Mouse (Mus musculus) forebrain, embryonic 14.5 days (tissue): ENCODE results near the gene Fads3. TPM values are rescaled to one million over a fixed set of nuclear protein-coding genes. Genes with fewer than 3 reads are reported as not detected.

Experiments
- ATAC-seq: fragments of 200-750 bp; cut with Nextera tagmentation; 2 replicates; pipeline ENCODE4 v1.8.0; 2017; ENCODE audit warnings: mild to moderate bottlenecking, moderate library complexity
- DNase-seq: peaks from one replicate; pipeline ENCODE4 v3.0.0-alpha.2; 2015; ENCODE audit warnings: low spot score
- H3K27ac ChIP-seq: fragments of 300-500 bp; sonication (generic); 2 replicates; pipeline ENCODE4 v1.5.1; 2014; ENCODE audit warnings: low read depth, mild to moderate bottlenecking, control low read depth, low read length, moderate library complexity
- H3K27me3 ChIP-seq: fragments of 300-500 bp; sonication (generic); replicated peaks from 2 replicates; pipeline ENCODE4 v1.6.1; 2014; ENCODE audit warnings: low read length, control low read depth, mixed read lengths; ENCODE audit not compliant: control insufficient read depth, insufficient read depth
- H3K36me3 ChIP-seq: fragments of 300-500 bp; sonication (generic); 2 replicates; pipeline ENCODE4 v1.6.1; 2014; ENCODE audit warnings: low read length, control low read depth; ENCODE audit not compliant: control insufficient read depth, insufficient read depth
- H3K4me1 ChIP-seq: fragments of 300-500 bp; sonication (generic); 2 replicates; pipeline ENCODE4 v1.6.1; 2014; ENCODE audit warnings: antibody characterized with exemption, low read length, control low read depth; ENCODE audit not compliant: control insufficient read depth, insufficient read depth
- H3K4me2 ChIP-seq: fragments of 300-500 bp; sonication (generic); 2 replicates; pipeline ENCODE4 v1.6.1; 2014; ENCODE audit warnings: mild to moderate bottlenecking, control low read depth, low read length
- H3K4me3 ChIP-seq: fragments of 300-500 bp; sonication (generic); 2 replicates; pipeline ENCODE4 v1.5.1; 2014; ENCODE audit warnings: low read depth, low read length, control low read depth
- H3K9ac ChIP-seq: fragments of 300-500 bp; sonication (generic); 2 replicates; pipeline ENCODE4 v1.6.1; 2014; ENCODE audit warnings: mild to moderate bottlenecking, low read length, control low read depth, moderate library complexity
- H3K9me3 ChIP-seq: fragments of 300-500 bp; sonication (generic); replicated peaks from 2 replicates; pipeline ENCODE4 v1.6.1; 2016; ENCODE audit warnings: low read length, control low read depth, mixed read lengths; ENCODE audit not compliant: control insufficient read depth
- WGBS: fragments of 180-500 bp; shearing (Covaris S2); extraction: QIAGEN DNeasy Blood & Tissue Kit; methylation state at CpG from one replicate; pipeline ENCODE4 v1.1.7; 2014; 5-methylcytosine and 5-hydroxymethylcytosine counted together
- polyA plus RNA-seq: library from polyadenylated mRNA; unstranded; fragments of >200 nt; fragmentation: Nextera tagmentation; extraction: Ambion mirVana; gene quantifications from 2 replicates; pipeline ENCODE4 v1.2.1, GENCODE M21; 2014

Fads3 gene
- polyA plus RNA-seq, 1 experiment from 2014 or later: 9.6 TPM

DNA sequence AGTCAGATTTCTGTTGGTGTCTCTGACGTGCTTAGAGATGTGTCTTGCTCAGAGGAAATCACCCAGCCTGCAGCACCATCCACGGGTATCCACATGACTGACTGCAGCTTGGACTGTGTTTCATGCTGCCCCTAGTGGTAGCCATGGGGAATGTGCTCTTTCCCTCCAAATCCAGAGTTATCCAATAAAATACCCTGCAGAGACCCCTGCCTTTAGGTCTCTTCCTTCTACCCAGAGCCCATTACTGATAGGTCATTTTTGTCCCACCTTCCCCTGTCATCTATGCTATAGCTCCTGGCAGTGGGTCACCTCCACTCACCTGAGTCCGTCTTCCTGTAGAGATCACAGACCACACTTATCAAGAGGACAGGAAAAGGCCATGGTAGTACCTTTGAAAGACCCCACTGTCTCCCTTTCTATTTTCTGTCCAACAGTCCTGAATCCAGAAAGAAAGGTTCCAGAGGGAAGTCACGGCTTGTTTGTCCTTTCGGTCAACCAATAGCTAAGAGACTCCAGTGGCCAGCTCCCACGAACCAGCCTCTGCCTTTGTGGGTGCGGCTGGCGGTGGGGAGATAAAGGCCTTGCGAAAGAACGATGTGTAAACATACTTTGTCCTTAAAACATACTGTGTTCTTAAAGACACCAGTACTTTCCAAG lies 18.7 kb downstream of the Fads3 start:
- peak; percentile 78 for DNase-seq
- H3K4me3 ChIP-seq: no peak overlapping the region
- H3K27ac ChIP-seq: no peak overlapping the region
- H3K9ac ChIP-seq: no peak overlapping the region
- WGBS: 59% methylated on average over 10 of the region's 10 CpGs
- H3K4me2 ChIP-seq: no peak overlapping the region
- H3K27me3 ChIP-seq: no peaks in the 10 kb centered on the region
- no peaks in the 10 kb centered on the region for H3K4me1 ChIP-seq
- no peaks in the 10 kb centered on the region for H3K9me3 ChIP-seq
- H3K36me3 ChIP-seq: peaks cover 47% of the 10 kb centered on the region
- ATAC-seq: peak; percentile 67

DNA sequence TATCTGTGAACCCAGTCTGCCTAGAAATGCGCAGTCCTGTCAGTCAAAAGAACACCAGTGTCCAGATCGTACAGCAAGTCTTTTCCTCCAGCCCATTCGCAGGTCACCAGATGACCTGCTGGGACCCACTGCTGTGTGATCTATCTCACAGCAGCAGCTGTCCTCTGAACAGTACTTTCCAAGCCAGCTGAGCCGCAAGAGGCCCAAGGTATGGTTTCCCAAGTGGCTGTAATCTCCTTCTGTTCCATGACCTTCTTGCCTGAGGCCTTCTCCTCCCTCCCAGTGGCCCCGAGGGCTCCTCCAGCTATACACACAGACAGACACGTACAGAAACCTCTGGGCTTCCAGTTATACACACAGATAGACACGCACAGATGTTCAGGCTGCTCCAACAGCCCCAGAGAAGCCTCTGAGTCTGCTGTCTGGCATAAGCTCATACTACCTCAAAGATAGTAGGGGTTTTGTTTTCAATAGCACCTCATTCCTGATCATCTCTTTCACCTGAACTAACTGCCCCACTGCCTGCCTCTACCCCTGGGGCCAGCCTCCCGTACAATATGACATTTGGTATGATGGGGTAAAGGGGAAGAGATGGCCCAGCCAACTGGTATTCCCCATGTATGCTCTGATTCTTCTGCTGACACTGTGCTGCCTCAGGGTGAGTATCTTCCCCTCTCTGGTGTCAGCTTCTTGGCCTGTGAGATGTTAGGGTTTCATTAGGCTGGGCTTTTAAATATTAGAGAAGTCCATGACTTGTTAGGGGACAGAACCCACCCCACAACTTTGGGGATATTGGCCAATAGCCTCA lies 19.6 kb downstream of the Fads3 start:
- Histone ChIP-seq H3K27me3 (no peaks in the 10 kb centered on the region), H3K9me3 (no peaks in the 10 kb centered on the region), H3K4me3 (no peak overlapping the region), H3K4me1 (no peaks in the 10 kb centered on the region), H3K9ac (no peak overlapping the region), H3K4me2 (no peak overlapping the region), H3K27ac (peak overlapping the region; percentile 9; the same call in 1 of the 2 replicates), H3K36me3 (peaks cover 57% of the 10 kb centered on the region)
- no peak for DNase-seq
- no peak for ATAC-seq
- WGBS: 56% methylated on average over 8 of the region's 8 CpGs

DNA sequence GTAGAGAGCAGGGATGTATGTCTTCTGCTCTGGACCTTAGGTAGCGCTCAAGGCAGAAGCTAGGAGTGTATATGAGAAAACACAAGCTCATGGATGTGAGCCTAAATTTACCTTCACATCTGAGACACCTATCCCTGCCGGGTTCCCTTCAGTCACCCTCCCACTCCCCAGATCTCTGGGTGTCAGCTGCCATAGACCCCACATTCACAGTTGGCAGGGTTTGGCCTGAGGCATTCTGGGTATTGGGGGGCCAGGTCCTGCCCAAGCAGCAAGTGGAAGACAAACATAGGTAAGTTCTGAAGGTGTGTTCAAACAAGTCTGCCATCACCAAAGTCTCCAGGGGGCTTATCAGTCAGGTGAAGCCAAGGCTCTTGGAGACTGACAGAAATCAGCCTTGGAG lies 20.3 kb downstream of the Fads3 start:
- no peaks in the 10 kb centered on the region for H3K4me1 ChIP-seq
- H3K9ac ChIP-seq: no peak overlapping the region
- H3K4me3 ChIP-seq: no peak overlapping the region
- H3K36me3 ChIP-seq: peaks cover 63% of the 10 kb centered on the region
- H3K9me3 ChIP-seq: no peaks in the 10 kb centered on the region
- no peak overlapping the region for H3K4me2 ChIP-seq
- no peaks in the 10 kb centered on the region for H3K27me3 ChIP-seq
- DNase-seq (no peak), ATAC-seq (no peak)
- H3K27ac ChIP-seq: no peak overlapping the region
- 95% methylated on average over 2 of the region's 2 CpGs for WGBS

DNA sequence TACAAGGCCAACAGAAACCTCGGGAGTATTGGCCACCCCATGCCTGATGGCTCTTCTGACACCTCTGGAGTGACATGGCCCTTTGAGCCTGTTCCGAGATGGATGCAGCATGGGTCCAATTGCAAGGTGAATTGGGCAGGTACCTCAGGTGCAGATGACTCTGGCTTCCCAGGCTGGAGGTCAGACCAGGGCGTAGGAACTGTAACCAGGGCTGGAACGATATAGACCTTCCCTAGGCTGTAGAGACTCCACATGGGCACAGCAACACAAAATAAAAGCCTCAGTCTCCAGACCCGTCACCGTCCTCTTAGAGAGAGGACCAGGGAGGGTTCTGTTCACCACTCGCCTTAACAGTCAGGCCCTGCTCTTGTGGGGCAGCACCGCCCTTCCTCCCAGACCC lies 20.9 kb downstream of the Fads3 start:
- 92% methylated on average over 8 of the region's 8 CpGs for WGBS
- Histone ChIP-seq H3K27me3 (no peaks in the 10 kb centered on the region), H3K9ac (no peak overlapping the region), H3K27ac (no peak overlapping the region), H3K4me3 (no peak overlapping the region), H3K36me3 (peaks cover 70% of the 10 kb centered on the region), H3K4me2 (no peak overlapping the region), H3K4me1 (no peaks in the 10 kb centered on the region), H3K9me3 (no peaks in the 10 kb centered on the region)
- DNase-seq (no peak), ATAC-seq (no peak)

DNA sequence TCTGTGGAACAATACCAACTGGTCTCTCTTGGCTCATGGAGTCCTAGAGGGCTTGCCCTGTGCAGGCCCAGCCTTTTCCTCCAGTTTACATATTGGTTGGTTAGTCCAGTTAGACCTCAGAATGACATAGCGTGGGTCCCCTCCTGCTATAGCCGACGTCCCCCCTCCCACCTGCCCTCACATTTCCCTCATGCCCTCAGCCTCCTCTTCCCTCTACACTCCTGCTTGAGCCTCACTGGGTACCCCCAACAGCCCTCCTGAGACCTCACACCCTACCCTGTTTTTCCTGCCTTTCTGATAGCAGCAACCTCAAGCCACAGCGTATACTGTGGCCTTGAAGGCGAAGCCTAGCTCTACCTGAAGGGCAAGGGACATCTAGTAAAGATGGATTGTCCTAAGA lies 21.5 kb downstream of the Fads3 start:
- H3K9ac ChIP-seq: no peak overlapping the region
- no peaks in the 10 kb centered on the region for H3K4me1 ChIP-seq
- H3K4me2 ChIP-seq: no peak overlapping the region
- no peak overlapping the region for H3K4me3 ChIP-seq
- no peak for DNase-seq
- no peak overlapping the region for H3K27ac ChIP-seq
- peaks cover 76% of the 10 kb centered on the region for H3K36me3 ChIP-seq
- H3K27me3 ChIP-seq: no peaks in the 10 kb centered on the region
- H3K9me3 ChIP-seq: no peaks in the 10 kb centered on the region
- no peak for ATAC-seq
- 98% methylated on average over 5 of the region's 5 CpGs for WGBS

DNA sequence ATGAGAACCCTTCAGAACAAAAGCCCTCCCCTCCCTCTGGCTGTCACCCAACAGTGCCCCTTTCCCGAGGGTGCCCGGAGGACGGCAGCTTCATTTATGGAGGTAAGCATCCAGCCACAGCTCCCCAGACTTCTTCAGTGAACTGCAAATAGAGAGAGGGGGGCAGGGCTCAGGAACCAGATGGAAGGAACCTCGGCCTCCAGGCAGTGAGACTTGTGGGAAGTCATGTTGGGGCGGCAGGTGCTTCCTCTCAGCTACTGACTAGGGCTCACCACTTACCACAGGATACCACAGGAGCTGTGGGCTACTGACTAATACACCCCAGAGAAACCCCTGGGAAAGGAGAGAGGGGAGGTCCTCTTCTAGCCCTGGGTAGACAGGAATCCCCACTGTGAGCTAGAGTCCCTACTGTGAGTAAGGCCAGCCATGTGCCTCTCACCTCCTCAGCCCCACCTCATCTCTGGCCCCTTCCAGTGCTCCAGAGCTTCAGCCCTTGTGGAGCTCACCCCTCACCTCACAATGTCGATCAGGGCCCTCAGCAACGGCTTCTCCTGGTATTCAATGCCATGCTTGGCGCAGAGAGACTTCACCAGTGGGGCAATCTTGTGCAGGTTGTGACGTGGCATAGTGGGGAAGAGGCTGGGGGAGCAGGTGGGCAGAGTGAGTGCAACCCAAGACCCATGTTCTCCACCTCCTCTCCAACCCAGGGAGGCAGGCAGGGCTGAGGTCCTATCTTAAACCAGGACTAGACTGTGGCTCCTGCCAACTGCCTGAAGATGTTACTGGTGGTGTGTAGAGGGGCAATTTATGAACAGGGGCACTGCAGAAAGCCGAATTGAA lies 23.0 kb downstream of the Fads3 start:
- Histone ChIP-seq H3K4me1 (peaks cover 3% of the 10 kb centered on the region; the same call in 1 of the 2 replicates), H3K27me3 (no peaks in the 10 kb centered on the region), H3K9me3 (no peaks in the 10 kb centered on the region), H3K4me3 (no peak overlapping the region), H3K27ac (0 out of 2 replicates have a peak overlapping the region, but pooled peaks have one; percentile 1), H3K4me2 (no peak overlapping the region), H3K36me3 (peaks cover 91% of the 10 kb centered on the region), H3K9ac (no peak overlapping the region)
- no peak for ATAC-seq
- 67% methylated on average over 10 of the region's 10 CpGs for WGBS
- no peak for DNase-seq

DNA sequence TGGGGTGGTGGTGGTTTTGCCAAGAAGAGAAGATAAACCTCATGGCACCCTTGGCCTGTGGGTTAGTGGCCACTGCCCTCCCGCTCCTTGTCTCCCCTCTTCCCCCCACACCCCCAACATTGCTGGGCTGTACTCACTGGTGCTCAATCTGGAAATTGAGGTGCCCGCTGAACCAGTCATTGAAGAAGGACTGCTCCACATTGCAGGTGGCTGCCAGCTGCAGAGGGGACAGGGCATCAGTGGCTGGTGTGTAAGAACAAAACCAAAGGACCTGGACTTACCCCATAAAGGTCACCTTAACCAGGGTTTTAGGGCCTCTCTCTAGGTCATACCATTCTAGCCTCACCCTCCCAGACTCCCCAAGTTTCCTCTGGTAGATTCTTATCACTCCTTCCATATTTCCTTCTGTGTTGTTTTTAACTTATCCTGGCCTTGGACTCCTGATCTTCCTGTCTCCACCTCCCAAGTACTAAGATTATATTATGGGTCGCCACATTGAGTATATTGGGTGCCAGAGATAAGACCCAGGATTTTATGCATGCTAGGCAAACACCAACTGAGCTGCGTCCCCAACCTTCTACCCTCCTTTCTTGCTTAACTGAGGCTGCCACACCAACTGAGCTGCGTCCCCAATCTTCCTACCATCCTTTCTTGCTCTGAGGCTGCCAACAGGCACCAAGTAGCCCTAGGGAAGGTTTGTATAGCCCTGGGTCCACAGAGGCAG lies 24.3 kb downstream of the Fads3 start:
- H3K27ac ChIP-seq: no peak overlapping the region
- ATAC-seq: no peak
- 92% methylated on average over 5 of the region's 5 CpGs for WGBS
- H3K4me3 ChIP-seq: no peak overlapping the region
- DNase-seq: no peak
- H3K9me3 ChIP-seq: no peaks in the 10 kb centered on the region
- H3K4me2 ChIP-seq: no peak overlapping the region
- H3K4me1 ChIP-seq: peaks cover 3% of the 10 kb centered on the region; the same call in 1 of the 2 replicates
- no peaks in the 10 kb centered on the region for H3K27me3 ChIP-seq
- peaks cover 100% of the 10 kb centered on the region for H3K36me3 ChIP-seq
- H3K9ac ChIP-seq: no peak overlapping the region

DNA sequence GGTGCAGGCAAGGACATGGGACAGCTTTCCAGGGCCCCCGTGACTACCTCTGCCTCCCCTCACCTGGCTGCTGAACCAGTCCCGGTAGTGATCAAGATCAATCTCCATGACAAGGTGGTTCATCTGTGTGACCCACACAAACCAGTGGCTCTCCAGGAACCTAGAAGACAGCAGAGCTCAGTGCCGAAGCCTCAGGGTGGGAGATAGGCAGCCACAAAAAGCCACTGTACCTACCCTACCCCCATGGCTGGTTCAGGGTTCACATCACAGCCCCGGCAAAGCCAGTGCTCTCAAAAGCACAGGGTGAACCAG lies 24.8 kb downstream of the Fads3 start:
- Histone ChIP-seq H3K9me3 (no peaks in the 10 kb centered on the region), H3K9ac (no peak overlapping the region), H3K36me3 (peaks cover 98% of the 10 kb centered on the region), H3K4me3 (no peak overlapping the region), H3K4me2 (no peak overlapping the region), H3K27me3 (no peaks in the 10 kb centered on the region), H3K27ac (no peak overlapping the region), H3K4me1 (peaks cover 3% of the 10 kb centered on the region; the same call in 1 of the 2 replicates)
- 95% methylated on average over 4 of the region's 4 CpGs for WGBS
- ATAC-seq: no peak
- no peak for DNase-seq
